Mouse (Mus musculus) heart, embryonic 15.5 days (tissue): ENCODE measurements at regions not wholly inside any gene's neighbourhood (a gene's known extent, or its start where the extent isn't known, plus 50 kb on each side); places are given as distances from the start of the nearest gene placed in this dataset.
A peak's percentile ranks its signal among the peaks of the same experiment; 100 is the strongest.

ENCODE experiments used
- ATAC-seq: fragments of 200-750 bp; cut with Nextera tagmentation; replicated peaks from 2 replicates; pipeline ENCODE4 v1.8.0; 2017; ENCODE audit warnings: low read depth, moderate TSS enrichment; ENCODE audit not compliant: insufficient number of reproducible peaks, insufficient read depth, low FRiP score
- H3K27ac ChIP-seq: fragments of 300-500 bp; sonication (generic); 2 replicates; pipeline ENCODE4 v1.5.1; 2015; ENCODE audit warnings: mild to moderate bottlenecking, inconsistent platforms
- H3K27me3 ChIP-seq: fragments of 300-500 bp; sonication (generic); 2 replicates; pipeline ENCODE4 v1.6.1; 2015; ENCODE audit warnings: inconsistent platforms
- H3K36me3 ChIP-seq: fragments of 300-500 bp; sonication (generic); 2 replicates; pipeline ENCODE4 v1.6.1; 2015; ENCODE audit warnings: mild to moderate bottlenecking, inconsistent platforms
- H3K4me1 ChIP-seq: fragments of 300-500 bp; sonication (generic); replicated peaks from 2 replicates; pipeline ENCODE4 v1.6.1; 2015; ENCODE audit warnings: inconsistent platforms
- H3K4me2 ChIP-seq: fragments of 300-500 bp; sonication (generic); 2 replicates; pipeline ENCODE4 v1.6.1; 2015; ENCODE audit warnings: inconsistent platforms, mild to moderate bottlenecking, moderate library complexity
- H3K4me3 ChIP-seq: fragments of 300-500 bp; sonication (generic); 2 replicates; pipeline ENCODE4 v1.5.1; 2015; ENCODE audit warnings: mild to moderate bottlenecking, inconsistent platforms
- H3K9ac ChIP-seq: fragments of 300-500 bp; sonication (generic); 2 replicates; pipeline ENCODE4 v1.6.1; 2015; ENCODE audit warnings: mild to moderate bottlenecking, inconsistent platforms
- H3K9me3 ChIP-seq: fragments of 300-500 bp; sonication (generic); replicated peaks from 2 replicates; pipeline ENCODE4 v1.6.1; 2016; ENCODE audit warnings: inconsistent platforms
- WGBS: fragments of 180-500 bp; shearing (Covaris S2); methylation state at CpG from one replicate; pipeline ENCODE4 v1.1.7; 2015; ENCODE audit warnings: mixed read lengths; 5-methylcytosine and 5-hydroxymethylcytosine counted together

GRCm38 (mm10) chrX:103904038-103904696 lies 76.9 kb downstream of the Rlim start:
- Histone ChIP-seq H3K9ac (no peak overlapping the region), H3K4me3 (no peak overlapping the region), H3K4me2 (no peak overlapping the region), H3K4me1 (no peaks in the 10 kb centered on the region), H3K27ac (no peak overlapping the region), H3K27me3 (peaks cover 29% of the 10 kb centered on the region), H3K9me3 (no peaks in the 10 kb centered on the region), H3K36me3 (no peaks in the 10 kb centered on the region)
- WGBS = 70% methylated on average over 5 of the region's 5 CpGs
- no peak for ATAC-seq

- peaks cover 36% of the 10 kb centered on the region for H3K27me3 ChIP-seq
Measured at GRCm38 (mm10) chrX:103879329-103879935, 57.6 kb upstream of the Slc16a2 start.

More at GRCm38 (mm10) chrX:103879329-103879935, 57.6 kb upstream of the Slc16a2 start:
- WGBS = 15% methylated on average over 23 of the region's 24 CpGs
- Histone ChIP-seq H3K4me3 (no peak overlapping the region), H3K27ac (no peak overlapping the region), H3K9me3 (no peaks in the 10 kb centered on the region), H3K36me3 (no peaks in the 10 kb centered on the region), H3K9ac (no peak overlapping the region), H3K4me1 (no peaks in the 10 kb centered on the region), H3K4me2 (peak overlapping the region; percentile 48)
- ATAC-seq = no peak
